Mouse (Mus musculus) retina, postnatal 1 day (tissue): ENCODE data around the gene Pkm.

Experiments used
- DNase-seq: peaks from one replicate; pipeline ENCODE4 v3.0.0-alpha.2; 2012

The Pkm gene

GRCm38 (mm10) chr9:59716275-59716898, 60.2 kb downstream of the Pkm start:
- DNase-seq = no peak

GRCm38 (mm10) chr9:59718237-59718636, 62.1 kb downstream of the Pkm start:
- no peak for DNase-seq

GRCm38 (mm10) chr9:59721144-59721543, 65.0 kb downstream of the Pkm start:
- DNase-seq = no peak

GRCm38 (mm10) chr9:59723096-59723657, 67.0 kb downstream of the Pkm start:
- DNase-seq = peak; percentile 93

GRCm38 (mm10) chr9:59723791-59724442, 67.7 kb downstream of the Pkm start:
- peak; percentile 52 for DNase-seq

- no peak for DNase-seq
Measured at GRCm38 (mm10) chr9:59725515-59725914, 69.3 kb downstream of the Pkm start.

GRCm38 (mm10) chr9:59727569-59728286, 71.6 kb downstream of the Pkm start:
- DNase-seq = no peak
